Mouse (Mus musculus) layer of hippocampus, adult 9-10 months (tissue): ENCODE measurements around the gene Pipox.

Experiments
- DNase-seq: peaks from one replicate; pipeline ENCODE4 v3.0.0; 2022; ENCODE audit warnings: low spot score

The Pipox gene

DNA sequence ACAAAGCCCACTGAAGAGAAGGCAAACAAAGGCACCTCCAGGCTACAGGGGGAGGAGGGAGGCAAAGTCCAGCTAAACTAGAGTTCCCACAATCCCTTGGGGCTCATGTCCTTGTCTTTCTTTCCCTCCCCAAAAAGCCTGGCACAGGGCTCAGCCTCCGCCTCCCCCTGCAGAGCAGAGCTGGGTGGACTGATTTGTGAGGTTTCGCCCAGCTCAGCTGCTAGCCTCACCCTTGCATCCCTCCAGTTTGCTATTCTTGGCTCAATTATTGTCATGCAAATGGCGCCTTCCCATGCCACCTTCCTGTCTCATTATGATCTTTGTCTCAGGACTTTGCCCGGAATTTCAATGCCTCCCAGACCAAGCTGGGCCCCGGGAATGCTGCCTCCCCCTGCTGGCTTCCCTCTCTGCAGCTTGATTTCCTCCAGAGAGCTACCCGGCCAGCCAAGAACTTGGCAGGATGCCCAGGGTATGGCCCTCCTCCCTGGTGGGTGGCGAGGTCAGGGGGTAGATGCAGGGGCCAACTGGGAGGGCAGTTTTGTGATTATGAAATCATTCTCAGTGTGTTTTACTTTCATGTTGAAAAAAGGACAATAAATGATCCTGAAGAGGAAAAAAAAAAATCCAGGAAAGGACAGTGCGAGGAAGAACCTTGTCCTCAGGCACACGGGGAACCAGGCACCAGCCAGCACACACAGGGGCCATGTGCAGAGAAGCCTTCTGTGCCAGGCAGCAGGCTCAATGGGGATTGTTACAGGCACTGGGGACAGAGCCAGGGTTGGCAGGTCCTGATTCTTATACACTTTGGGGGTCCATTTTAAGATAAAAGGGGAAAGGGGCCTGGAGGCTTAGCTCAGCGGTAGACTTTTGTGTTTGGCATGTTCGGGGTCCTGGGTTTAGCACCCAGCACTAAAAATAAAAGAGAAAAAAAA is at the start of gene Pipox:
Gene Pipox (minus strand): TSS at position 310 of the 932 bp plus-strand sequence.
- DNase-seq, result no peak

DNA sequence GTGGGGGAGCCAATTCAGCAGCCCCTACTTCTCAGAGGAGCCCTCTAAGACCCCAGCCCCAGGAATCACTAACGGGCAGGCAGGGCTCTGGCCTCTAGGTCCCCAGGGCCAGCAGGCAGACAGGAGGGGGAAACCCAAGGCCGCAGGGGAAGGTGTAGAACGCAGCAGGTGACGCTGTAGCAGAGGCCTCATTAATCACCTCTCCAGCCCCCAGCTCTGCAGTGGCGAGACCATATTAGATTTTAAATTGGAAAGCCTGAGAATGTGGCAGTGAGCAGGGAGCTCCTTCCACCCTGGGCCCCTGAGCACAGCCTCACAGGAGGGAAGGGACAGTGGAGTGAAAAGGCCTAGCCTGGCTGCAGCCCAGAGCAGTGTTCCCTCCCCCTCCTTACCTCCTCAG is 48.3 kb upstream of the Pipox start:
- no peak for DNase-seq

DNA sequence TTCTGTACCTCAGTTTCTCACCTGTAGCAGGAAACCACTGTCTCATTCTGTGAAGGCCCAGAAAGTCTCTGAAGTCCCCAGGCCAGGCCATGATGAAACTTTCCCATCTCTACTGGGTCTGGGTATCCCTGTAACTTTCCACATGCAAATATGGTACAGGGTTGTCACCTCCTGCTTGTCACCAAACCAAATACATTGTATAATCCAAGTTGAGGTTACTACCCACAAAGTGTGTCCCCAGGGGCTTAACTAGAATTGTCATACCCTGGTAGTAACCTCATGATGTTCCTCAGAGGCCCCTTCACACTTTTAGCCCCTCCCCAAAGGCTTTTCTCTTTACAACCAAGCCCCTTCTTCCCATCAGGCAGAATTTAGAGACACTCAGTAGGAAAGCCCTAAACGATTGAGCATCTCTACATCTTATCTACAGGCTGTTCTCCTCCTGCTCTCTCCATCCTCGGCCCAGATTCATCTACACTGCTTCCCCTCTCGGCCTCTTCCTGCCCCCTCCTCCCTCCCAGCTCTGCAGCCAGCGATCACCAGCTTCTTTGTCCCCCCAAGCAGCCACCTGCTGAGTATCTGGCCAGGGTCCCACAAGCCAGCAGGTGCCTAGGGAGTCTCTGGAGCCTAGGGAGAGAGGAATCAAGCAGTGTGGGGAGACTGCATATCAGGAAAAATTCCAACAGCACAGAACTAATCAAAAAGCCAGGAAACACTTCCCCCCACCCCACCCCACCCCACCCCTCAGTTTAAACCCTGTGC is 43.9 kb upstream of the Pipox start:
- no peak for DNase-seq

DNA sequence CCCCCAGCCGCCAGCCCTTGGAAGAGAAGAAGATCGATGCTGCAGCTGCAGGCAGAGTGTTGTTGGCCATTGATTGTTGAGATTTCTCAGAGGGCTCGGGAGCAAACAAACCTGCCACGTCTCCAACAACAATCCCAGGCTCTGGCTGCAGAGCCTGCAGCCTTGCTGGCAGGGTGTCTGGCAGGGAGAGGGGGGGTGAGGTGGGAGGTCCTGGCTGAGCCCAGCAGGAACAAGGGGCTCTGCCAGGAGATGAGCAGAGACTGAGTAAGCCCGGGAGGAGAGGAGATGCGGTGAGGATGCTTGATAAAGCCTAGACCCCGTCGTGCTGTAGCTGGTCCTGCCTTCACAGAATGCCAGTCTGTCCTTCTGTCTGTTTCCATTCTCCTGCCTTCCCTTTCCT is 43.0 kb upstream of the Pipox start:
- DNase-seq, result no peak

DNA sequence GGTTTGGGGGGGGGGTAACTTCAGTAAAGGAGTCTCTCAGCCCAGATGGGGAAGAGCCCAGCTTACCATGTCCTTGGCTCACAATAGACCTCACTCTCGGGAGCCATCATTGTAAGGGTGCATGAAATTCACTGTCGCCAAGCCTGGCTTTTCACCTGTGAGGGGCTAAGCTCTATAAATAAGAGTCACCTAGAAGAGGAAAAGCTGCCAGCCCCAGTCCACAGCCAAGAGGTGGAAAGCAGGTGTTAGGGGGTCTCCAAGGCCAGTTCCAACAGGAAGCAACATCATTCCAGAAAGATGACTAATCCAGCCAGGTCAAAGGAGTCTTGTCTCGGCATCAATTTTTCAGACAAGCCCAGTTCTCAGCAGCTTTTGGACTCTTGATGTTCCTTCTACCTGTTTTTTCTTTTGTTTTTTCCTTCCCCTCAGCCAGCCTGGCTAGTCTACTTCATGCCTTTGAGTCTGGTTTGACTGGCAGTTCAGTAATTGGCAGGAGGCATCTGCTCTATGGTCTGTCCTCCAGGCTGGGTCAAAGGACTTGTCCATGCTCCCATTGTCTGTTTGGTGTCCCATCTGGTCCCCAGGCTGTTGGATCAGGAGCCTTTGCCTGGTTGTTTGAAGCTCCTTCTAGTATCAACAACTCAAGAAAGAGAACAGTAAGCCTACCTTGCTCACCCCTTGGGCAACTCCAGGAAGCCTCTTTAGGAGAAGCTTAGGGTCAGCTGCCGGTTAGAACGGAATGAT is 40.8 kb upstream of the Pipox start:
- no peak for DNase-seq

DNA sequence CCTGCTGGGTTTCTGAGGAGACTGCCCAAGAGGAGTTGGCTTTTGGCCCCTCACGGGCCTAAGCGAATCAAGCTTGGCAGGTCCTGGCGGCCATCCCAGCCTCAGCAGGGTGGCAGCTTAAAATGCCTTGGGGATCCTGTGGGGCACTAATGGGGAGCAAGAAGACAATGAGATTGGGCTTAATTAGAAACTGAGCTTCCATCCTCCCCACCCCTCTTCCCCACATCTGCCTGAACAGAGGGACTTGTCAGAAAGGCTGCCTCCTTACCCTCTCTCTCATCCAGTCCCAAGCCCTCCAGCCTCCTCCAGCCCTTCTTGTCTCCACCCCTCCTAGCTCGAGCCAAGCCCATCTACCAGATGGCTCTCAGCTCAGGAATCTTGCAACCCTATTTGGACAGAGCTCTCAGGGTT is 40.2 kb upstream of the Pipox start:
- DNase-seq, result no peak

DNA sequence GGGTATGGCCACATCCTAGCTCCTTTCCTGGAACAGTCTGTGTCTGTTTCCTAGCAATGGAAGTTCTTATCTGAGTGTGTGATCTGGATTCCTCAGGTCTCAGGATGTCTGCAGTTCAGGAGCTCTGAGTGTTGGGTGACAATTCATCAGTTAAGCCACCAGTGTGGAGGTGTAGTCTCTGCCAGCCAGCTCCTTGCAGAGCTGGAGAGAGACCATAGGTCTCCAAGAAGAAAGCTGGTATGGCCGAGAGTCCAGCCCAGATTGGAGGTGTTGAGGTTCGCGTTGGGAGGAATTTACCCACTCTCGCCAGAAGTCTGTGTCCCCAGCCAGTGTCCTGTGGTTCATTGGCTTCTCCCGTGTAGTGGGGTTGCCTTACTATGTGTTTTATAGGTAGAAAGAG is 38.7 kb upstream of the Pipox start:
- no peak for DNase-seq

DNA sequence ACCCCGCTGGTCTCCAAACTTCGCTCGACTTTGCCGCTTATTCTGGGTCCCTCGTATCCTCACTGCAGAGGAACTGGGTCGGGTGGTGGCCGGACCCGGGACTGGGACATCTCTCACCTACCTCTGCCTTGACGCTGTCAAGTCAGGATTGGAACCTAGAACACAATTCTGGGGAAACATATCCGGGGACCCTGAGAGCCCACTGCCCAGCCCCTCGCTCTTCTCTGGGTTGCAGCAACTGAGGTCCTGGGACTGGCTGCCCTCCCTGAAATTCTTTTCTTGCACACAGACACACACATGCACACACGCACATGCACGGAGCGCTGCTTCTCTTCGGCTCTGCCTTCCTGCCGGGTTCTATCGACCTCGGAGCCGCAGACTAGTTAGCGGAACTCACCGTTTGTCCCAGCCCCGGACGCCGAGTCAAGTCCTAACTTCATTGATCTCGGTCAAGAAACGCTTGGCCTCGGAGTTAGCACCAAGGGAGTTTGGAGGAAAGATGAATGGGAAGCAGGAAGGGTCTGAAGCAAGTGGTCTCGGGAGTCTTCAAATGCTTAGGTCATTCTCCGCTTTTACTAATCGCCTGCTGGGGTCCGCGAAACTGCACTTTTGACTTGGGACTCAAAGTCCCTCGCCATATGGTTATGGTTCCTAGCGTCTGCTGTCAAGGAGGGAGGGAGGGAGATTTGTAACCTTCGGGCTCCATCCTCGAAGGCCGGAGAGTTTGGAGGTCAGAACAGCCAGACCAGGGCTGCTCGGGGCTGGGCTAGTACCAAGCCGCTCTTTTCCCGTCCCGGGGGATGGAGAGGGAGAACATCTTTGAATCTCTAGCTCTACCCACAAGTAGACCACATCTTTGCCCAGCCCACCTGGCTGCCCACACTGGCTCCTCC is 37.9 kb upstream of the Pipox start:
- DNase-seq, result no peak

DNA sequence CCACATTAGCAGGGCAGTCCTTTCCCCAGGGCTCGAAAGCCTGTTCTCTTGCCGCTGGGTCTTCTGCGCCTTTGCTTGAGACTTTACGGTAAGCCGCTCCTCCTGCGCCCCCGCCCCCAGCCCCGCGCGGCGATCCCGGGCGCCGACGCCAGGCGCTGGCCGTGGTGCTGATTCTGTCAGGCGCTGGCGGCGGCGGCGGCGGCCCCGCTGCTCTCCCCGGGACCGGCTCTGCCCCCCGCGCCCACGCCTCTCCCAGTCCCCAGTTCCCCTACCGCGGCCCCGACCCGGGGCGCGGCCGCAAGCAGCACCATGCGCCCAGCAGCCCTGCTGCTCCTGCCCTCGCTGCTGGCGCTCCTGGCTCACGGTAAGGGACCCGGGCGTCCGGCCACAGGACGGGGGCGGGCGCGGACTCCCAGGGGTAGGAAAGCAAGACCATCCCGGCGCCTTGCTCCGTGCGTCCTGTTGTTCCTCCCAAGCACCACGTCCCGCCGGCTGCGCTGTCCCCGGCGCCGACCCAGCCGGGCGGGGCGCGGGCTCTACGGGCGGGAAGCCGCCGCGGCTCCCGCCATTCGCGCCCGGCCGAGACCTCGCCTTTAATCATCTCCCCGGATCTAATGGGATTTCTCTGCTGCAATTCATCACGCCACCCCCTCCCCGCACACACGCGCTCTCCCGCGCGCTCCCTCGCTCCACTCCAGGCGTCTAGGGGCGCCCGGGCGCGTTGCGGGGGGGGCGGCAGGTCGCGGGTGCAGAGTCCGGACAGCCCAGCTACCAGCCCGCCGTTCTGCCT is 37.0 kb upstream of the Pipox start, which contains the start of gene Sez6:
Gene Sez6 (plus strand): TSS at position 50 of the 790 bp plus-strand sequence.
- DNase-seq, result no peak

DNA sequence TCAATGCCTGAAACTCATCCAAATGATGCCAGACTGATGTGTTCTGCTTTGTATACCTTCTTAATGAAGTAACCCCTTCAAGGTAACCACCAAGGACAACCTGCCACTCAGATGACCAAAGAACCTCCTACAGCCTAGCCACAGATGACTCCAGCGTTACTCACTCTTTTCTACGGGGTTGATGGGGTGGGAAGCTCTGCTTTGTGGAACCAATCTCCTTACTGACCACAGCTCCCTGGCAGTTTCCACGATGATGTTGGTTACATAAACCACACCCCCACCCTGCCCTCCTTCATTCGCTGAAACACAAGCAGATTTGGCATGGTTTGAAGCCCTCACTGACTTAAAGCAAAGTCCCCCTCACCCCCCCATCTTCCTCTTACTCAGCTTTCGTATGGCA is 33.9 kb upstream of the Pipox start:
- no peak for DNase-seq

DNA sequence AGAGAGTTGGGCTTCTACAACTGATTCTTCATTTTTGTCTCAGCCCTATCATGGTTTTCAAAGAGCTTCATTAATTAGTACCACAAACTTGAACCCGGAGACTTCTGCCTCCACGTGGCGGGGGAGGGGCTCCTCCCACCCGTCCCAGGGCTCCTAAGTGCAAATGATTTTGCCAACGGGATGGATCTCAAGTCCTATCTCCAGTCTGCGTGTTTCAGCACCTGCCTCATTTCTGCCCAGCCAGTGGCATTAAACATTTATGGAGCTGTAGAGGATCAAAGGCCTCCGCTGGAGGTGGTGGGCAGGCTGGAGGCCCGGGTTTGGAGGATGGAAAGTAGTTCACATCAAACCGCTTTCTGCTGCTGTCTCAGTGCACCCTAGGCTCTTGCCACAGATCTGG is 32.8 kb upstream of the Pipox start:
- DNase-seq, result no peak

DNA sequence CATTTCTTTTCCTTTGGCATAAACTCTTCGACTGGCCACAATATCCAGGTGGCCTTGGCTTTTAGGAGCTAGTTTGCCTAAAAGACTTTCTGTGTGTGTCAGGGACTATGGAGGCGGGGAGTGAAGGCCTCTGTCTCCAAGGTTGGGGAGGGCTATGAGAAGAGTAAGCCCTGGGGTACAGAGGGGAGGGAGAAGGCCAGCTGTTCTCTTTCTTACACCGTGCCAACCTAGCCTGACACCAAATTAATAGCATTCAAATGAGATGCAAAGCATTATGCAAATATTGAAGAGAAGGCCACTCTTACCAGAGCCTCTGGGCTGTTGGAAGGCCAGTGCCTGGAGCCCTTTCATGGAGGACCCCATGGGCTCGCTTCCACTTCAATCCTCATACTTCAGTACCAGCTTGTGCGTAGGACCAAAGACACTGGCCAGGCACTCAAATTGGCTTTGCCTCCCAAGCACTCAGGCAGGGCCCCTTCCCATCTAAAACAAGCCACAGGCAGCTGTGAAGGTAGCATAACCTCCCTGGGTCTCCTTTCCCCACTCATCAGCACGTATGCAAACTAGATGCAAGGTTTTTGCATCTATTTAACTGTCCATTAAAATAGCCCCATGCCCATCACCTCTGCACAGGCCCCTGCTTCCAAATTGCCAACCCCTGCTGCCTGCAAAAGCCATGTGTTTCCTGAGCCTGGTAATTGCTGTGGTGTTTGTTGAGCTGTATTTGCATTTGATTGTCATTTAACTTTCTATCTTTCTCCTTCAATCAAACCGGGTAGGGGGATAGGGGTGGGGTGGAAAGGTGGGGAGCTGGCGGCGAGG is 32.2 kb upstream of the Pipox start:
- no peak for DNase-seq

DNA sequence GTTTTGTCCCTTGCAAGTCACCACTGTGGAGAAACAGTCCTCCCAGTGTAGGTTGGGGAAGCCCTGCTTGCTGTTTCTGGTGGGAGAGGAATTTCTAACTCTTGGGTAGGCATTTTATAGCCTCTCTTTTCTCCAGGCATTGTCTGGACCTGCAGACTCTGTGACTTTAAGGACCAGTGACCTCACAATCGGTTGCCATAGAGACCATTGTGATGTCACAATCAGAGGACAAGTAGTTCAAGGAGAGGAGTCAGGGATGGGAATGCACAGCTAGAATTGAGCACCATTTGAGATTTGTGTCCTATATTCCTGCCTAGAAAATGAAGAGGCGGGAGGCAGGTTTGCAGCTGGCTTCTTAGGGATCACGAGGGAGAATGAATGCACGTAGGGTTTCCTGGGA is 29.4 kb upstream of the Pipox start:
- DNase-seq, result no peak

DNA sequence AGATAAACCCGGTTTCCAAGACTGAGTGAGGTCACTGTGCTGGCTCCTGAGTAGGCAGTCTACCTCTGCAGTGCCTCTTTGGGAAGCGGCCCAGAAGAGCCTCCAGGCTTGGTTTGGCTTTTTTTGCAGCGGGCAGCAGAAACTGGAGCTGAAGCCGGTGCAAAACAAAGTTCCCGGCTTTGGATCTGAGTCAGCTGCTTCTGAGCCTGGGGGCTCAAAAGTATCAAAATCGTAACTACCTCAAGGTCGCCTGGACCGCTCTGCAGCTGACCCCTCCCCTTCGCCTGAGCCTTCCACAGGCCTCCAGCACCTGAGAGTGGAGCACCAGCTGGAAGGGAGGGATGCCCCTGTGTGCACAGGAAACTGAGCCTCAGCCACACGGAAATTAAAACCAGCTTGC is 23.3 kb upstream of the Pipox start:
- no peak for DNase-seq

DNA sequence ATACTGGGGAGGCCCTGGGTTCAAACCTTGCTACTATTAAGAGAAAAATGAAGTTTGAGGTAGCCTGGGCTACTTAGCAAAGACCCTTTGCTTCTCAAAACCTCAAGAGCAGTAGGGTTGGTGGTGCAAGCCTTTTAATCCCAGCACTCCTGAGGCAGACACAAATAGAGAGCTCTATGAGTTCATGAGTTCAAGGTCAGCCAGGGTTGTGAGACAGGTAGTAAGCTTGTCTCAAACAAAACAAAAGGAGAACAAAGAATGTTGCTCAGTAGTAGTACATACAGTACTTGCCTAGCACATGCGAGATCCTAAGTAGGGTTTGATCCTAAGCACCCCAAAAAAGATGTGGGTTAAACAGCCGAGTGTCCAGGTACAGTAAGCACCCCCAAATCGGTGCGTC is 22.8 kb upstream of the Pipox start:
- DNase-seq, result no peak

DNA sequence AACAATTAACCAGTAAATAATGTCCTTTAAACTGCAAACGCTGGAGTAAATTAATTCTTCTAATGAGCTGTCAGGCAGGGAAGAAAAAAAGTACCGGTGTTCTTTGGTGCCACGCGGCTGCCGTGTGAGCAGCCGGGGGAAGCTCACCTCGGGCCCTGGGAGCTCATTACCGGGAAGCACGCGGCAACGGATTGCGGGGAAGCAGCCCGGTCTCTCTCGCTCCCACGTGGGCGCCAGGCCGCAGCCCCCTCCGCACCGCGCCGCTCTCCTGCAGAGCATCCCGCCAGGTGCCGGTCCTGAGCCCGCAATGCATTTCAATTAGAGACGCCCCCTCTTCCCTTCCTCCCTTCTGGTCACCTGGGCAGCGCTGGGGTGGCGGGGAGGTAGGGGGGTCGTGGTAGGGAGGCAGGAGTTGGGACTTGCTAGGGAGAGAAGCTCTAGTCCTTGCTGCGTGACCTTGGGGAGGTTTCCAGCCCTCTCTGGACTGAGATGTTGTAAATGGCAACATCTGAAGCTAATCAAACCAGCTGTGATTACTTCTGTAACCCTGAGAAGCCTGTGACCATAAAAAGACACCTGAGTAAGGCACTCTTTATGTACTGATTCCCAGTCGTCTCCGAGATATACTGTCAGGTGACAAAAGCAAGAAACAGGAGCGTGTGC is 20.8 kb upstream of the Pipox start:
- DNase-seq, result no peak

DNA sequence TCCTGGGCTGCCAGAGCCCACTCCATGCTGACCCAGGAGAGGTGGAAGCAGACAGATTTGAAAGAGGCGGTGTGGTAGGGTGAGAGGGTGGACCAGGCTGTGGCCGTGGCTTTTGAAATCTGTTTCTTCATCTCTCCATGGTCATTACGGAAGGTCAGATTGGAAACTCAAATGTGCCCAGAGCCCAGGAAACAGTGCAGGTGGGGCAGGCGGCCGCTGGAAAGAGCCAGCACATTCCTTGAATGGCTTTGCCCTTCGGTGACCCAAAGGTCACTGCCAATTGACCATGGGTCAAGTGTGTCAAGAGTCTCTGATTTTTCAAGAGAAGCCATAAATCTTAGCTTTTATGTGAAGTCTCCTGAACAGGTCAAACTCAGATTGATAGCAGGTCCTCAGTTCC is 19.6 kb upstream of the Pipox start:
- DNase-seq, result no peak

DNA sequence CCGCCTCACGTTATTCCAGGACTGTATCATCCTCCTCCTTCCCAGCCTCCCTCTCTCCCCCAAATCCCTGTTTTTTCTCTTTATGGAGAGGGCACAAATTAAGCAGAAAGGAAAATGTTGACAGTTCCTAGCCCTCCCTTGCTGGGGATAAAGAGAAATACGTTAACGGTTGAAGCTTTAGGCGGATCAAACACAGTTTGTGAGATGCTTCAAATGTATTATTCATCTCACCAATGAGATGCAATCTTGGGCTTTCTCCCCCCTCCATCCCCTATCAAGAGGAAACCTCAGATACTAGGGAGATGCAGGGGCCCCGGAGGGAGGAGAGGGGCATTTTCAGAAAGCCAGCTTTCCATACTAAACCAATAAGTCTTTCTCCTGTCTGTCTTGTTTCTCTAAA is 15.9 kb upstream of the Pipox start:
- no peak for DNase-seq

DNA sequence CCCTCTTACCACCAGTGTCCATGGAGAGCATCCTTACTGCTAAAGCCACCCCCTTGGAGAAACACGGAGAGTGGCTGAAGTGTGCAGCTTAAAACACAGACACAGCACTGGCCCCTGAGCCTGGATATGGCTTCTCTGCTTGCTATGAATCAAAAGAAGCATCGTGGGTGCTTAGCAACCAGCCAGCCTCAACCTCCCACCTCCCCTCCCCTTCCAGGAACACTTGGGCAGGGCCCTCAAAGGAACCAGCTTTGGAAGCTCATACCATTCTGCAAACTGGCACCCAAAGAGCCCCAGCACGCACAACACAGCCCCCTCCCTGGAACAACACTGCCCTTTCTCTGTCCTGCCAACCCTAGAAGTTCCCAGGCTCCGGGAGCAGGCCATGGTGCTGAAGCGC is 15.5 kb upstream of the Pipox start:
- DNase-seq, result no peak
